14 mouse cellular contexts compared by ENCODE assay signal in the genomic region with DNA sequence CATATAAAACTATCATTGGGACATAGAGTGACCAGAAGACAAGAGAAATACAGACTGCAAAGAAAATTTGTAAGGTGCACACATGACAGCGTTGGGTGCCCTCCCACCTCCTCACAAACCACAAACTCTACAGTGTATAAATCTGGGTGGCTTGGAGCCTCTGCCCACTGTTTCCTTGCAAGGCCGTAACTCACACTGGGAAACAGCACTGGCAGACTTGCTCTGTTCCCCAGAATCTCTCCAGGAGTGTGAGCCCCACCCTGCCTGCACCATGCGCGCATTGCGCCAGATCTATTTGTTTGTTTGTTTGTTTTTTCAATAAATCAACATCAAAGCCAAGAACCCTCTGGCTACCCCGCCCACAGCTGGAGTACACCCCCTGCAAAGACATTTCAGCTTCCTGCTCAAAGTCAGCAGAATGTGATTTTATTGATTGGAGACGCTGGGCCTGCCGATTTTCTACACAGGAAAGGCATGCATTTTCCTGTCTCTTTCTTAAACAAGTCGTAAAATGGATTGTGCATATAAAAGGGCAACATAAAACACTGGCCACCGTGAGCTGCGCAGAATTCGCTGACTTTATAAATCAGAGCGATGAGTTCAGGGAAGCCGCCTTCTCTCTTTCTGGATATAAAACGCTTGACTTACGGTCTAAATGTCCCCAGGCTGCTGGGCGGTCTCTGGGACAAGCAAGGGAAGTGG. TPM values are rescaled to one million over a fixed set of nuclear protein-coding genes. Genes with fewer than 3 reads are reported as not detected.
DNase-seq lines count a peak whose midpoint lies in the region; ATAC-seq and TF ChIP-seq lines count a peak whose summit lies in the region.
"Had no signal": no experiment of that assay in that cellular context is flagged by ENCODE, and none has a peak within 500 bp of the region (broad histone marks: within the 10 kb centered on the region; RNA-seq: fewer than 3 reads in every experiment).

No protein-coding gene starts in this region.

- 0 out of 2 replicates have a peak overlapping the region, but pooled peaks have one; percentile 22 for H3K27ac ChIP-seq in hindbrain, embryonic 14.5 days
- H3K27ac ChIP-seq in hindbrain, embryonic 11.5 days (ENCODE audit: low read depth, low read length), result no peak overlapping the region
- no peak overlapping the region for H3K27ac ChIP-seq in midbrain, embryonic 11.5 days (ENCODE audit: low read depth, low read length)
- no peak overlapping the region for H3K27ac ChIP-seq in midbrain, embryonic 15.5 days
- H3K27ac ChIP-seq in bone marrow macrophage, adult 2 months (ENCODE audit: insufficient read depth, low read depth, low read length), result peak overlapping the region; percentile 78
- H3K27ac ChIP-seq in neural tube, embryonic 12.5 days, result no peak overlapping the region
- H3K27ac ChIP-seq: forebrain, embryonic 13.5 days; heart, embryonic 13.5 days; liver, embryonic 13.5 days had no signal

- no peaks in the 10 kb centered on the region for H3K9me3 ChIP-seq in hindbrain, embryonic 14.5 days (ENCODE audit: control insufficient read depth, low read length)
- no peaks in the 10 kb centered on the region for H3K9me3 ChIP-seq in hindbrain, embryonic 11.5 days (ENCODE audit: control insufficient read depth, low read length)
- H3K9me3 ChIP-seq in midbrain, embryonic 11.5 days (ENCODE audit: control insufficient read depth, low read length), result no peaks in the 10 kb centered on the region
- no peaks in the 10 kb centered on the region for H3K9me3 ChIP-seq in midbrain, embryonic 15.5 days
- H3K9me3 ChIP-seq in neural tube, embryonic 12.5 days, result no peaks in the 10 kb centered on the region
- H3K9me3 ChIP-seq: forebrain, embryonic 13.5 days; heart, embryonic 13.5 days; liver, embryonic 13.5 days had no signal

- ATAC-seq in hindbrain, embryonic 14.5 days (ENCODE audit: low FRiP score), result no peak
- ATAC-seq in hindbrain, embryonic 11.5 days (ENCODE audit: low FRiP score), result no peak
- no peak for ATAC-seq in midbrain, embryonic 11.5 days (ENCODE audit: low FRiP score)
- no peak for ATAC-seq in midbrain, embryonic 15.5 days (replicated peaks)
- no peak for ATAC-seq in neural tube, embryonic 12.5 days (ENCODE audit: low FRiP score, low read depth)
- no peak for ATAC-seq in monocyte, adult 5-6 weeks (replicated peaks; ENCODE audit: insufficient number of reproducible peaks, low FRiP score, low TSS enrichment, poor library complexity, severe bottlenecking)
- ATAC-seq: forebrain, embryonic 13.5 days; intestine, postnatal 0 days had no signal

- H3K27me3 ChIP-seq in hindbrain, embryonic 14.5 days (ENCODE audit: control insufficient read depth, insufficient read depth, low read length), result no peaks in the 10 kb centered on the region
- H3K27me3 ChIP-seq in hindbrain, embryonic 11.5 days (ENCODE audit: control insufficient read depth, insufficient read depth, low read length), result no peaks in the 10 kb centered on the region
- no peaks in the 10 kb centered on the region for H3K27me3 ChIP-seq in midbrain, embryonic 11.5 days (ENCODE audit: control insufficient read depth, insufficient read depth, low read length)
- no peaks in the 10 kb centered on the region for H3K27me3 ChIP-seq in midbrain, embryonic 15.5 days (replicated peaks)
- no peaks in the 10 kb centered on the region for H3K27me3 ChIP-seq in neural tube, embryonic 12.5 days (replicated peaks)
- H3K27me3 ChIP-seq: forebrain, embryonic 13.5 days; liver, embryonic 13.5 days had no signal

- WGBS in hindbrain, embryonic 14.5 days, result 66% methylated on average over 17 of the region's 17 CpGs
- 80% methylated on average over 17 of the region's 17 CpGs for WGBS in hindbrain, embryonic 11.5 days
- 89% methylated on average over 17 of the region's 17 CpGs for WGBS in midbrain, embryonic 11.5 days
- 72% methylated on average over 17 of the region's 17 CpGs for WGBS in midbrain, embryonic 15.5 days
- WGBS in neural tube, embryonic 12.5 days, result 27% methylated on average over 17 of the region's 17 CpGs

- no peak overlapping the region for H3K4me3 ChIP-seq in hindbrain, embryonic 14.5 days (replicated peaks; ENCODE audit: low read length)
- H3K4me3 ChIP-seq in hindbrain, embryonic 11.5 days (ENCODE audit: low read depth, low read length), result no peak overlapping the region
- no peak overlapping the region for H3K4me3 ChIP-seq in midbrain, embryonic 11.5 days (ENCODE audit: low read depth, low read length)
- H3K4me3 ChIP-seq in midbrain, embryonic 15.5 days, result no peak overlapping the region
- peak overlapping the region; percentile 26 for H3K4me3 ChIP-seq in bone marrow macrophage, adult 2 months (ENCODE audit: insufficient read depth, low read length)
- H3K4me3 ChIP-seq in neural tube, embryonic 12.5 days, result no peak overlapping the region
- H3K4me3 ChIP-seq: forebrain, embryonic 13.5 days; heart, embryonic 13.5 days; liver, embryonic 13.5 days had no signal

- H3K4me1 ChIP-seq in hindbrain, embryonic 14.5 days (replicated peaks; ENCODE audit: control insufficient read depth, insufficient read depth, low read length), result no peaks in the 10 kb centered on the region
- H3K4me1 ChIP-seq in hindbrain, embryonic 11.5 days (replicated peaks; ENCODE audit: control insufficient read depth, insufficient read depth, low read length), result no peaks in the 10 kb centered on the region
- no peaks in the 10 kb centered on the region for H3K4me1 ChIP-seq in midbrain, embryonic 11.5 days (ENCODE audit: control insufficient read depth, insufficient read depth, low read length)
- H3K4me1 ChIP-seq in midbrain, embryonic 15.5 days, result peaks cover 3% of the 10 kb centered on the region; the same call in 1 of the 2 replicates
- peaks cover 48% of the 10 kb centered on the region for H3K4me1 ChIP-seq in bone marrow macrophage, adult 2 months (ENCODE audit: control insufficient read depth, insufficient read depth, low read length)
- H3K4me1 ChIP-seq in neural tube, embryonic 12.5 days, result peaks cover 14% of the 10 kb centered on the region
- H3K4me1 ChIP-seq: forebrain, embryonic 13.5 days; liver, embryonic 13.5 days had no signal

- DNase-seq in hindbrain, embryonic 14.5 days (ENCODE audit: low spot score), result no peak
- no peak for DNase-seq in hindbrain, embryonic 11.5 days (ENCODE audit: low spot score)
- peak; percentile 64 for DNase-seq in midbrain, embryonic 11.5 days (ENCODE audit: low spot score, missing footprints)
- DNase-seq in frontal cortex, postnatal 36 days (ENCODE audit: low spot score in 2 of 2), result no peak
- DNase-seq: cerebellum, adult 11 months; liver, embryonic 13.5 days had no signal

- TF ChIP-seq POLR2A in bone marrow macrophage, adult 2 months (IDR thresholded peaks at IDR 0.05; ENCODE audit: borderline replicate concordance, low read depth, low read length), result no peak

- no peaks in the 10 kb centered on the region for H3K36me3 ChIP-seq in hindbrain, embryonic 14.5 days (replicated peaks; ENCODE audit: control insufficient read depth, insufficient read depth)
- H3K36me3 ChIP-seq in hindbrain, embryonic 11.5 days (ENCODE audit: control insufficient read depth, insufficient read depth, low read length), result no peaks in the 10 kb centered on the region
- H3K36me3 ChIP-seq in midbrain, embryonic 11.5 days (ENCODE audit: control insufficient read depth, insufficient read depth, low read length), result no peaks in the 10 kb centered on the region
- no peaks in the 10 kb centered on the region for H3K36me3 ChIP-seq in midbrain, embryonic 15.5 days (replicated peaks)
- H3K36me3 ChIP-seq in neural tube, embryonic 12.5 days, result no peaks in the 10 kb centered on the region
- H3K36me3 ChIP-seq: heart, embryonic 13.5 days; liver, embryonic 13.5 days had no signal

- H3K9ac ChIP-seq in hindbrain, embryonic 14.5 days, result no peak overlapping the region
- H3K9ac ChIP-seq in hindbrain, embryonic 11.5 days (ENCODE audit: low read depth, low read length), result no peak overlapping the region
- H3K9ac ChIP-seq in midbrain, embryonic 11.5 days (ENCODE audit: low read length), result no peak overlapping the region
- H3K9ac ChIP-seq in midbrain, embryonic 15.5 days, result no peak overlapping the region
- H3K9ac ChIP-seq in neural tube, embryonic 12.5 days, result no peak overlapping the region
- H3K9ac ChIP-seq: forebrain, embryonic 13.5 days; heart, embryonic 13.5 days; liver, embryonic 13.5 days had no signal

- no peak for TF ChIP-seq CTCF in bone marrow macrophage, adult 2 months (IDR thresholded peaks at IDR 0.05; ENCODE audit: low read depth, low read length)

- no peak overlapping the region for H3K4me2 ChIP-seq in hindbrain, embryonic 14.5 days (replicated peaks)
- no peak overlapping the region for H3K4me2 ChIP-seq in hindbrain, embryonic 11.5 days (replicated peaks; ENCODE audit: low read depth, low read length)
- no peak overlapping the region for H3K4me2 ChIP-seq in midbrain, embryonic 11.5 days
- no peak overlapping the region for H3K4me2 ChIP-seq in midbrain, embryonic 15.5 days
- H3K4me2 ChIP-seq in neural tube, embryonic 12.5 days (replicated peaks), result peak overlapping the region; percentile 22; the same call in 1 of the 2 replicates
- H3K4me2 ChIP-seq: forebrain, embryonic 13.5 days; heart, embryonic 13.5 days; liver, embryonic 13.5 days had no signal

RNA-seq across cellular contexts. Expression of a gene that starts 48.9 kb away (rescaled TPM):
- 377 and 395 TPM in 2 replicates for polyA plus RNA-seq in hindbrain, embryonic 14.5 days (2014; fragmentation: Nextera tagmentation; extraction: Ambion mirVana)
- polyA plus RNA-seq in hindbrain, embryonic 11.5 days (2014; fragmentation: Nextera tagmentation; extraction: Ambion mirVana), result 139 and 152 TPM in 2 replicates
- polyA plus RNA-seq in midbrain, embryonic 11.5 days (2014; fragmentation: Nextera tagmentation; extraction: Ambion mirVana), result 60.7 and 68.6 TPM in 2 replicates
- 322 and 328 TPM in 2 replicates for polyA plus RNA-seq in midbrain, embryonic 15.5 days (2015; fragmentation: Nextera tagmentation; extraction: Ambion mirVana)
- 87.3 and 89.9 TPM in 2 replicates for polyA plus RNA-seq in bone marrow macrophage, adult 2 months (2012; ENCODE audit: insufficient read depth, insufficient read length, missing spikeins)
- 171 and 188 TPM in 2 replicates for polyA plus RNA-seq in neural tube, embryonic 12.5 days (2016; fragmentation: Nextera tagmentation; extraction: Ambion mirVana)
- total RNA-seq in monocyte, adult 5-6 weeks (2017), result 8.7 to 18.9 TPM (median 13.5 TPM) in 3 replicates
- total RNA-seq: hematopoietic stem cell, adult 5-6 weeks had no signal

Comparison
In these comparisons a context has a peak if more than half of its experiments do, and no peak if none do; other contexts are left out.
1. H3K27ac ChIP-seq: peak in hindbrain, embryonic 14.5 days (single experiment) and bone marrow macrophage, adult 2 months (single experiment); none in hindbrain, embryonic 11.5 days (single experiment), midbrain, embryonic 11.5 days (single experiment), midbrain, embryonic 15.5 days (single experiment) and neural tube, embryonic 12.5 days (single experiment).